Mouse (Mus musculus): Measurements from ENCODE around the gene Flnc. TPM values are rescaled to one million over a fixed set of nuclear protein-coding genes. Genes with fewer than 3 reads are reported as not detected.

Gene Flnc
- polyA plus RNA-seq, 1 experiment: not detected

- 7% methylated on average over 24 of the region's 24 CpGs for WGBS
- Histone ChIP-seq H3K4me1 (ENCODE audit: control insufficient read depth, insufficient read depth, low read length) (peaks cover 12% of the 10 kb centered on the region), H3K4me3 (ENCODE audit: insufficient read depth, low read depth, low read length) (peak overlapping the region; percentile 90), H3K27ac (ENCODE audit: insufficient read depth, low read depth, low read length) (no peak overlapping the region)
- TF ChIP-seq POLR2A (IDR thresholded peaks at IDR 0.05; ENCODE audit: insufficient read depth, low read depth, low read length) (no peak), CTCF (IDR thresholded peaks at IDR 0.05; ENCODE audit: insufficient read depth, low read depth, low read length) (no peak)
Observed at GRCm38 (mm10) chr6:29396714-29397540, 36.1 kb upstream of the Flnc start.

- Histone ChIP-seq H3K4me3 (ENCODE audit: insufficient read depth, low read depth, low read length) (peak overlapping the region; percentile 90), H3K27ac (ENCODE audit: insufficient read depth, low read depth, low read length) (no peak overlapping the region), H3K4me1 (ENCODE audit: control insufficient read depth, insufficient read depth, low read length) (peaks cover 12% of the 10 kb centered on the region)
- WGBS: 40% methylated on average over 6 of the region's 6 CpGs
- TF ChIP-seq POLR2A (IDR thresholded peaks at IDR 0.05; ENCODE audit: insufficient read depth, low read depth, low read length): no peak
- no peak for TF ChIP-seq CTCF (IDR thresholded peaks at IDR 0.05; ENCODE audit: insufficient read depth, low read depth, low read length)
Observed at GRCm38 (mm10) chr6:29397575-29397974, 35.5 kb upstream of the Flnc start.

GRCm38 (mm10) chr6:29399851-29400250 is 33.2 kb upstream of the Flnc start:
- TF ChIP-seq POLR2A (IDR thresholded peaks at IDR 0.05; ENCODE audit: insufficient read depth, low read depth, low read length): no peak
- TF ChIP-seq CTCF (IDR thresholded peaks at IDR 0.05; ENCODE audit: insufficient read depth, low read depth, low read length): no peak
- 68% methylated on average over 4 of the region's 4 CpGs for WGBS
- H3K27ac ChIP-seq (ENCODE audit: insufficient read depth, low read depth, low read length): no peak overlapping the region
- H3K4me1 ChIP-seq (ENCODE audit: control insufficient read depth, insufficient read depth, low read length): peaks cover 12% of the 10 kb centered on the region
- H3K4me3 ChIP-seq (ENCODE audit: insufficient read depth, low read depth, low read length): no peak overlapping the region

- Histone ChIP-seq H3K4me1 (ENCODE audit: control insufficient read depth, insufficient read depth, low read length) (no peaks in the 10 kb centered on the region; the same call in 1 of the 2 replicates), H3K27ac (ENCODE audit: insufficient read depth, low read depth, low read length) (no peak overlapping the region), H3K4me3 (ENCODE audit: insufficient read depth, low read depth, low read length) (no peak overlapping the region)
- WGBS: 17% methylated on average over 34 of the region's 34 CpGs
- TF ChIP-seq CTCF (IDR thresholded peaks at IDR 0.05; ENCODE audit: insufficient read depth, low read depth, low read length): no peak
- TF ChIP-seq POLR2A (IDR thresholded peaks at IDR 0.05; ENCODE audit: insufficient read depth, low read depth, low read length): no peak
Observed at GRCm38 (mm10) chr6:29402693-29403342, 30.2 kb upstream of the Flnc start.

GRCm38 (mm10) chr6:29406412-29406811 is 26.6 kb upstream of the Flnc start:
- Histone ChIP-seq H3K4me1 (ENCODE audit: control insufficient read depth, insufficient read depth, low read length) (no peaks in the 10 kb centered on the region; the same call in 1 of the 2 replicates), H3K27ac (ENCODE audit: insufficient read depth, low read depth, low read length) (no peak overlapping the region), H3K4me3 (ENCODE audit: insufficient read depth, low read depth, low read length) (no peak overlapping the region)
- TF ChIP-seq CTCF (IDR thresholded peaks at IDR 0.05; ENCODE audit: insufficient read depth, low read depth, low read length) (no peak), POLR2A (IDR thresholded peaks at IDR 0.05; ENCODE audit: insufficient read depth, low read depth, low read length) (no peak)
- 32% methylated on average over 6 of the region's 6 CpGs for WGBS

GRCm38 (mm10) chr6:29415446-29415845 is 17.6 kb upstream of the Flnc start:
- WGBS: 76% methylated on average over 9 of the region's 9 CpGs
- Histone ChIP-seq H3K4me3 (ENCODE audit: insufficient read depth, low read depth, low read length) (no peak overlapping the region), H3K27ac (ENCODE audit: insufficient read depth, low read depth, low read length) (no peak overlapping the region), H3K4me1 (ENCODE audit: control insufficient read depth, insufficient read depth, low read length) (peaks cover 8% of the 10 kb centered on the region)
- TF ChIP-seq CTCF (IDR thresholded peaks at IDR 0.05; ENCODE audit: insufficient read depth, low read depth, low read length): no peak
- no peak for TF ChIP-seq POLR2A (IDR thresholded peaks at IDR 0.05; ENCODE audit: insufficient read depth, low read depth, low read length)

- Histone ChIP-seq H3K4me1 (ENCODE audit: control insufficient read depth, insufficient read depth, low read length) (peaks cover under 1% of the 10 kb centered on the region), H3K27ac (ENCODE audit: insufficient read depth, low read depth, low read length) (no peak overlapping the region), H3K4me3 (ENCODE audit: insufficient read depth, low read depth, low read length) (no peak overlapping the region)
- TF ChIP-seq CTCF (IDR thresholded peaks at IDR 0.05; ENCODE audit: insufficient read depth, low read depth, low read length): no peak
- no peak for TF ChIP-seq POLR2A (IDR thresholded peaks at IDR 0.05; ENCODE audit: insufficient read depth, low read depth, low read length)
- WGBS: 93% methylated on average over 2 of the region's 2 CpGs
Observed at GRCm38 (mm10) chr6:29420596-29420995, 12.5 kb upstream of the Flnc start.

GRCm38 (mm10) chr6:29425118-29425517 is 7.9 kb upstream of the Flnc start:
- 81% methylated on average over 8 of the region's 8 CpGs for WGBS
- no peak overlapping the region for H3K27ac ChIP-seq (ENCODE audit: insufficient read depth, low read depth, low read length)
- H3K4me1 ChIP-seq (ENCODE audit: control insufficient read depth, insufficient read depth, low read length): no peaks in the 10 kb centered on the region
- TF ChIP-seq CTCF (IDR thresholded peaks at IDR 0.05; ENCODE audit: insufficient read depth, low read depth, low read length): no peak
- no peak for TF ChIP-seq POLR2A (IDR thresholded peaks at IDR 0.05; ENCODE audit: insufficient read depth, low read depth, low read length)
- no peak overlapping the region for H3K4me3 ChIP-seq (ENCODE audit: insufficient read depth, low read depth, low read length)

GRCm38 (mm10) chr6:29426331-29426730 is 6.7 kb upstream of the Flnc start:
- 88% methylated on average over 6 of the region's 6 CpGs for WGBS
- H3K4me1 ChIP-seq (ENCODE audit: control insufficient read depth, insufficient read depth, low read length): peaks cover 6% of the 10 kb centered on the region
- TF ChIP-seq POLR2A (IDR thresholded peaks at IDR 0.05; ENCODE audit: insufficient read depth, low read depth, low read length) (no peak), CTCF (IDR thresholded peaks at IDR 0.05; ENCODE audit: insufficient read depth, low read depth, low read length) (no peak)

More at GRCm38 (mm10) chr6:29426331-29426730, 6.7 kb upstream of the Flnc start:
- Histone ChIP-seq H3K4me3 (ENCODE audit: insufficient read depth, low read depth, low read length) (no peak overlapping the region), H3K27ac (ENCODE audit: insufficient read depth, low read depth, low read length) (no peak overlapping the region)
